Mouse (Mus musculus) small intestine, adult 2 months (tissue): Measurements from ENCODE around the gene Ppp1r14d.

Source experiments
- CTCF ChIP-seq: fragments of 200-500 bp; IDR thresholded peaks from 2 replicates; pipeline ENCODE4 v1.5.1; 2012; ENCODE audit warnings: low read depth, mild to moderate bottlenecking, control low read depth, inconsistent platforms, low read length, moderate library complexity, mixed read lengths; ENCODE audit not compliant: insufficient replicate concordance, insufficient read length; ENCODE audit errors: extremely low read depth
- POLR2A ChIP-seq: fragments of 200-500 bp; IDR thresholded peaks from 2 replicates; pipeline ENCODE4 v1.6.1; 2012; ENCODE audit warnings: low read depth, mild to moderate bottlenecking, control low read depth, inconsistent platforms, low read length, moderate library complexity

GRCm38 (mm10) chr2:119172862-119173576 is 56.7 kb downstream of the Ppp1r14d start:
- TF ChIP-seq CTCF (no peak), POLR2A (no peak)
